Mouse (Mus musculus) G1E (cell line): ENCODE data around the gene Gng4.

Experiments used
- CTCF ChIP-seq: IDR thresholded peaks from 2 replicates; pipeline ENCODE4 v1.5.1; 2012; ENCODE audit warnings: low read depth, low read length, inconsistent platforms, mixed read lengths
- POLR2AphosphoS5 ChIP-seq: IDR thresholded peaks from 2 replicates; pipeline ENCODE4 v1.6.1; 2012; ENCODE audit warnings: low read depth, low read length, inconsistent platforms; ENCODE audit not compliant: insufficient replicate concordance

- no peak for TF ChIP-seq CTCF
- TF ChIP-seq POLR2AphosphoS5 = no peak
Observed at GRCm38 (mm10) chr13:13745911-13746310, 37.9 kb upstream of the Gng4 start.
